Mouse (Mus musculus) lung, postnatal 4 days (tissue): ENCODE results near the gene Rnf223.

ENCODE experiments used
- DNase-seq, 2 experiments: peaks; one replicate each; pipeline ENCODE4 v3.0.0; 2021

Rnf223 gene

GRCm38 (mm10) chr4:156130436-156130835, at the start of gene Rnf223:
TSS of gene Rnf223 (plus strand) at chr4:156130513.
- DNase-seq: no peak

GRCm38 (mm10) chr4:156082621-156083234, 47.6 kb upstream of the Rnf223 start:
- DNase-seq: no peak

GRCm38 (mm10) chr4:156083348-156083747, 47.0 kb upstream of the Rnf223 start:
- DNase-seq: peak; percentile 47 to 48

- peak in 1 of 2 experiments; percentile 6 for DNase-seq
Observed at GRCm38 (mm10) chr4:156084096-156084879, 46.0 kb upstream of the Rnf223 start.

- no peak for DNase-seq
Observed at GRCm38 (mm10) chr4:156085256-156085655, 45.1 kb upstream of the Rnf223 start.

- DNase-seq: peak in 1 of 2 experiments; percentile 11
Observed at GRCm38 (mm10) chr4:156087398-156088087, 42.8 kb upstream of the Rnf223 start.

GRCm38 (mm10) chr4:156091236-156091635, 39.1 kb upstream of the Rnf223 start:
- no peak for DNase-seq

GRCm38 (mm10) chr4:156092765-156093164, 37.5 kb upstream of the Rnf223 start:
- no peak for DNase-seq

- no peak for DNase-seq
Observed at GRCm38 (mm10) chr4:156093758-156094157, 36.6 kb upstream of the Rnf223 start.

- no peak for DNase-seq
Observed at GRCm38 (mm10) chr4:156096191-156096590, 34.1 kb upstream of the Rnf223 start.

- no peak for DNase-seq
Observed at GRCm38 (mm10) chr4:156097770-156098366, 32.4 kb upstream of the Rnf223 start.

- no peak for DNase-seq
Observed at GRCm38 (mm10) chr4:156099427-156099826, 30.9 kb upstream of the Rnf223 start.

GRCm38 (mm10) chr4:156100501-156100900, 29.8 kb upstream of the Rnf223 start:
- no peak for DNase-seq

GRCm38 (mm10) chr4:156101481-156101903, 28.8 kb upstream of the Rnf223 start:
- DNase-seq: no peak

- no peak for DNase-seq
Observed at GRCm38 (mm10) chr4:156103342-156103741, 27.0 kb upstream of the Rnf223 start.

- DNase-seq: peak; percentile 73 to 79
Observed at GRCm38 (mm10) chr4:156108606-156109546, 21.4 kb upstream of the Rnf223 start.

- DNase-seq: peak; percentile 98 to 99
Observed at GRCm38 (mm10) chr4:156109570-156110331, 20.6 kb upstream of the Rnf223 start, which contains the start of gene 9430015G10Rik. TSS of gene 9430015G10Rik (plus strand) at chr4:156109982.

- DNase-seq: no peak
Observed at GRCm38 (mm10) chr4:156124077-156124476, 6.2 kb upstream of the Rnf223 start.

- no peak for DNase-seq
Observed at GRCm38 (mm10) chr4:156125393-156125792, 4.9 kb upstream of the Rnf223 start.

GRCm38 (mm10) chr4:156126841-156127240, 3.5 kb upstream of the Rnf223 start:
- no peak for DNase-seq

GRCm38 (mm10) chr4:156128746-156129145, 1.6 kb upstream of the Rnf223 start:
- no peak for DNase-seq
